Mouse (Mus musculus): ENCODE data around the gene Dusp8. TPM values are rescaled to one million over a fixed set of nuclear protein-coding genes. Genes with fewer than 3 reads are reported as not detected.

The Dusp8 gene
- total RNA-seq, 2 experiments from 2014 or later = 16.5 to 24.6 TPM

DNA sequence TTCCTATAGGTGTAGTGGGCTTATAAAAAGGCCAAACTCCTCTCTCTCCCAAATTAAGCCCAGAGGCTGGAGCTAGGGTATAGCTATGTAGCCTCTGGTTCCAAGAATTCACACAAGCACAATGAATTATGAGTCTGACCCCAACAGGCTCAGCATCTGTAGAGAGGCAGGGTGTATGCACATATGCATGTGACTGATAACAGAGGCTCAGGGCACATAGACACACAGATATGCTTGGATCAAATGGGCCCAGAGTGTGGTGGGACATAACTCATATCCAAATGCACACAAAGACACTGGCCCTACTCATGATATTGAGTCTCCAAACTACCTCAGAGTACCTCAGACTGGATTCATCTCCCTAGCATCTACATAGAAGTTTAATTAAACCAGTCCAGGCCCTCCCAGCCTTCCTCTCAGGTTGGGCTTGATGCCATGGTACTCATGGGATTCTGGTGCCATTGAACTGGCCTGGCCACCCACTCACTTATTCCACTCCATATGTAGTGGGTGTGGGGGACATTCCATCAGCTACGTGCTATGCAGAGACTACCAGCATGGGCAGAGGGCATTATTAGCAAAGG is 8.5 kb downstream of the Dusp8 start:
- intact Hi-C loops (cut with DNase I; ENCODE audit: low total_unique reads) = no loop called here
- DNase-seq = no peak

DNA sequence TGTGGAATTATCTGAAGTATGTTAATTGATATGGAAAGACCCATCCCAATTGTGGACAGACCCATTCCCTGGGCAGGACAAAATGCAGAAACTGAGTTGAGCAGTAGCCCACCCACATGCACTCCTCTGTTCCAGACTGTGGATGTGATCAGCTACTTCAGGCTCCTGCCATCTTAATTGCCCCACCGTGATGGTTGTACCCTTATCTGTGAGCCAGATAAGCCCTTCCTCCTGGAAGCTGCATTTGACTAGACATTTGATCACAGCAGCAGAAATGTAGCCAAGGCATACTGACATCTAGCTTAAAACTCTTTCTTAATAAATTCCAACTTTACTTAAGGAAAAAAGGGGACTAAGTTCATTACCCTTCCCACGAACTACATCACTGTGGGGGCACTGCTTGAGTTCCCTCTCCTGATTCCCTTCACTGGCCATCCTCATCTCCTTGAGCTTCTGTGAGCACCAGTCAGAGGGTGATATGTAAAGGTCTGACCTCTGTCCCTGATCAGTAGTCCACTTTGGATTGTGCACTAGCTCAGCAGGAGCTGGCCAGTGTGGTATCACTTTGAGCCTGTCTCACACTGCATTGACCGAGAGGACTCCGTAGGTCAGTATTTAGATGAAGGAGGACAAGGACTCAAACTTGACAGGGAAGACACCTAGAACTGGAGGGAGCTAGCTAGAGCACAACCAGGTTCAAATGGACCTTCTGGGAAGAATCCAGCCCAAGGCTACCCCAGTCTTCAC is 9.3 kb downstream of the Dusp8 start:
- no peak for DNase-seq
- intact Hi-C loops (cut with DNase I; ENCODE audit: low total_unique reads) = no loop called here

DNA sequence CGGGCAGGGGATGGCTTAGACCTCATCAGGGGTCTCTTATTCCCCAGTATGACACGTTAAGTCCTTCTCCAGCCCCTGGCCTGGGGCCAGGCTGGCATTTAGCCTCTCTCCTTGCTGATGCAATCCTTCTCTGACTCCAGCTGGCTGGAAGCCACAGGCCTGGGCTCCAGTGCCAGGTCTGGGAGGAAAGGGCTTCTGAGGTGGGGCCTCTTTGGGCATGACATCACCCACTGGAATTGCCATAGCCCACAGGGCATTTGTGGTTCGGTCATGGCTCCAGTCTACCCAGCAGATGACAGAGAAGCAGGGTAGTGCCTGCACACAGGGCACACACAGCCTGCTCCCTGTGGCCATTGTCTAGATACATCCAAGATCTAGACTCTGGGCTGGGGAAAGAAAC is 10.8 kb downstream of the Dusp8 start:
- peak; percentile 72 for DNase-seq
- intact Hi-C loops (cut with DNase I; ENCODE audit: low total_unique reads) = no loop called here

DNA sequence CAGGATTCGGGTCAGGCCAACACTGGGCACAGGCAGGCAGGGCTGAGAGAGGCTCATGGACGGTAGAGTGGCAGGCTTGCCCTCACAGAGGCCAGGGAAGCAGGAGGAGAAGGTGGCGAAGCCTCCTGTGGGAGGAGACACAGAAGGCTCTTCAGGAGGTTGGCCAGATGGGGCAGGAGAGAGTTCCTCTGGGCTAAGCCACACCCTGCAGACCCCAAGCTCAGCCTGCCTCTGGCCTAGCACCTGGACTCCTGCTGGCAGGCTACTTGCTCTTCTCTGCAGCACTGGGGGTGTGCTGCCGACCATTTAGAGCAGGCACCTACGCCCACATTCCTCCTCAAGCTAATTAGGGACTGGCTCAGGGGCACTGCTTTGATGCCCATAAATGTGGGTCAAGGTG is 11.2 kb downstream of the Dusp8 start:
- intact Hi-C loops (cut with DNase I; ENCODE audit: low total_unique reads) = no loop called here
- no peak for DNase-seq

DNA sequence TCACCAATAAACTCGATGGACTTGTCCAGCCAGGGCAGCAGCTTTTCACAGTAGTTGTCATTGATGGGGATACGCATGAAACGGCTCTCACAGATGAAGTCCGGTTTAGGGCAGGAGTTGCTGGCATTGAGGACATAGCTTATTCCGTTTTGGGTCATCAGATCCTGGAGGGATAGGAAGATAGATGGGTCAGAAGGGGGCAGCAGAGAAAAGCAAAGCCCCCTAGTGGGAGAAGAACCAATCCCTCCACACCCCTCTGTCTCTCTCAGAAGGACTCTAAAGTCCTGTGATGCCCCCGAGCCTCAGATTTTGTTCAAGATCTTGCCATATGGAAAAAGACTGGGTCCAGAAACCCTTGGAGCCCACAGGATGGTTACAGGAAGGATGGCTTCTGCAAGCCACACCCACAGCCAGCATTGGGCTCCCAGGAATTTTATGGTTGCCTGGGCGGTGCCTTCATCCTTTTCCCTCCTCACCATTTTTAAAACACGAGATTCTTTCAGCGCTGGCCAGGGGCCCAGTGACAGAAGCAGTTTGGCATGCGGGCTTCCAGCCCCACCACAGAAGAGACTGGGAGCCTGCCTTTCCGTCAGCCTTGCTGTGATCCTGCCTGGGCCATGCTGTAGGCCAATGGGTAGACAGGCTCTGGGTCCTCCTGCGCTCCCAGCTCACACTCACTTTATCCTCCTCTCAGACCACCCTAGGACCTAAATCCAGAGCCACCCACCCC is 11.9 kb downstream of the Dusp8 start:
- intact Hi-C loops (cut with DNase I; ENCODE audit: low total_unique reads) = no loop called here
- peak; percentile 60 for DNase-seq

DNA sequence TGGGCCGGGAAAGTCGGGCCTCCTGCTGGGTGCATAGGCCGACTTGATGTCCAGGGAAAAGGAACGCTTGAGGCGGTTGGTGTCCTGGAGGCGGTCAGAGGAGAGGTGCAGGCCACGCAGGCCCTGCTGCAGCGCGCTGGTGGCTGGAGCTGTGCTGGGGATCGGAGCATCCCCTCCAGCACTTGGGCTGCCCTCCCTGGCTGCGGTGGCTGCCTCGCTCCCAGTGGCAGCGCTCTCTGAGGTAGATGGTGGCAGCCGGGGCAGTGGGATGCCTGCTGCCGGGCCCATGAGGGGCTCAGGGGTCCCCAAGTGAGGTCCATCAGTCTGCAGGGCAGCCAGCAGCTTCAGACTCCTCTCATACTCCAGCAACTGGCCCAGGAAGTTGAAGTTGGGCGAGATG is 13.0 kb downstream of the Dusp8 start:
- intact Hi-C loops (cut with DNase I; ENCODE audit: low total_unique reads) = no loop called here
- no peak for DNase-seq

DNA sequence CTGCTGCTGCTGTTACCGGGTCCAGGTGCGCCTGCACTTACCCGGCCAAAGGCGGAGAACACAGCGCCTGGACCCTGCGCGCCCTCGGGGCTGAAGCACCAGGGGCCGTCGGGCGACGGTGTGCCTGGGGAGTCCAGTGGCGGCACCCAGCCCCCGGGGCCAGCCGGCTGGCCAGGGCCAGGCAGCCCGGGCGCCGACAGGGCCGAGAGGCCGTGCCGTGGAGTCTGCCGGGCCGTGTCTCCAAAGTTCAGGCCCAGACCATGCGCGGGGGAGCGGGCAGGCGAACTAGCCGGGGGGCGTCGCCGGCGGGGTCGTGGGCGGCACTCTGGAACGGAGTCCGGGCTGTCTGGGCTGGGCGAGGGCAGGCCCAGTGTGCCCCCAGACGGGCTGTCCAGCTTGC is 13.5 kb downstream of the Dusp8 start:
- no peak for DNase-seq
- intact Hi-C loops (cut with DNase I; ENCODE audit: low total_unique reads) = no loop called here

DNA sequence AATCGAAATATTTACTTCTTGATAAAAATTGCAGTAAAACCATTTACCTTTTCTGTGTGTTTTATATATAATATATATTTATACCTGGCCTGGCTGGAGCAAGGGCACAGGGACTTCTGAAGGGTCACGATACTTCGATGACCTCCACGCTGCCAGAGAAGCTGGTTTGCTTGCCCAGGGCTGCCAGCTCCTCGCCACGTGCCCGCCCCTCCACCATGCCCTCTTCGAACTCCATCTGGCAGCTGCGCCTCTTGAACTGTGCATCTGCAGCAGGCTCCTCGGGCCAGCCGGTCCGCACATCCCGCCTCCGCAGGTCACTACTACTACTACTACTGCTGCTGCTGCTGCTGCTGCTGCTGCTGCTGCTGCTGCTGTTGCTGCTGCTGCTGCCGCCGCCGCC is 13.9 kb downstream of the Dusp8 start:
- intact Hi-C loops (cut with DNase I; ENCODE audit: low total_unique reads) = no loop called here
- DNase-seq = no peak

DNA sequence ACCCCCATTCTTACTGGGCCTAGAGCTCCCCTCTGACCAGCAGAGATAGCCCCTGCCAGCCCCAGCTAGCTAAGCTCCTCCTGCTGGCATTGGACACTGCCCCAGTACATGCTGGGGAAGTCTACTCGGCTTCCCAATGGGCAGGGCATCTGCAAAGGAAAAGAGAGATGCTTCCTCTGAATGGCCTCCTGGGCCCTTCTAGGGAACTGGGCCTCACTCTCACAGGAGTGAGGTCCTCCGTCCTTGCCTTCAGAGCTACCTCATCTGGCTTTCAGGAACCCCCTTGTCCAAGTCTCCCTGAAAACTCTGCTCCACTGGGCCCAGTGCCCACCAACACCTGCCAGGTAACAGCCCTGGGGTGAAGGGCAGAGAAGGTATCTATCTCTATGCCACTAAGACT is 14.8 kb downstream of the Dusp8 start:
- DNase-seq = no peak
- intact Hi-C loops (cut with DNase I; ENCODE audit: low total_unique reads) = no loop called here

DNA sequence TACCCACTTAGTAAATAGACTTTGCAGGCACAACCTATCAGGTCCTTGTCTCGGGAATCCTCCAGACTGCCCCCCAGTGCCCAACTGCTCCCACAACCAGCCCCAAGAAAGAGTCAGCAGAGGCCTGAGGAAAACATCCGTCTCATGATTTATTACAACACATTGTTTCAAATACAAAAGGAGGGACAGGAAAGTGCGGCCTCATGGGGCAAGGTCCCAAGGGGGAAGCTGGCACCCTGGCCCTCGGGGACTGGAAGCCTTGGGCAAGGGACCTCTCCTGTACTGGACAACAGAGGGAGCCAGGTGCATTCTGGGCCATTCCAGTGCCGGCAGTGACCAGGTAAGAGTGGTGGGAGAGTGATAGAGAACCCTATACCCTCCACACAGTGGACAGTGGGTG is 16.3 kb downstream of the Dusp8 start:
- no peak for DNase-seq
- intact Hi-C loops (cut with DNase I; ENCODE audit: low total_unique reads) = no loop called here

DNA sequence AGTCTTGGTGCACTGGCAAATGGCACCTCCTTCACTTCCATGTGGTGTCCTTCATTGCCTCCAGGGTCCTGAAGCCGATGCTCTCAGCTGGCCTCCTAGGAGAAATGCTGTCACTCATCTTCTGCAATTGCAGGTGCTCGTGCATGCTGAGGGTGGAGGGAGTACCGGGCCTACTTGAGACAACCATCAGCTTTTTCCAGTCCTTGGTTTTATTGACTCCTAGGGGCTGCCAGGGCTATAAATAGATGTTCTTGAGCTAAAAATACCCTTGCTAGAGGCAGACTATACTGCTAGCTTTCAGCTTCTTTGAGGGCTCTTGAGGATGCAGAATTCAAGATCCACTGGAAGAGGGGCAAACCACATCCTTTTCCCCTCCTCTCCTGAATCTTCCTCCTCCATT is 18.5 kb downstream of the Dusp8 start:
- no peak for DNase-seq
- intact Hi-C loops (cut with DNase I; ENCODE audit: low total_unique reads) = no loop called here

DNA sequence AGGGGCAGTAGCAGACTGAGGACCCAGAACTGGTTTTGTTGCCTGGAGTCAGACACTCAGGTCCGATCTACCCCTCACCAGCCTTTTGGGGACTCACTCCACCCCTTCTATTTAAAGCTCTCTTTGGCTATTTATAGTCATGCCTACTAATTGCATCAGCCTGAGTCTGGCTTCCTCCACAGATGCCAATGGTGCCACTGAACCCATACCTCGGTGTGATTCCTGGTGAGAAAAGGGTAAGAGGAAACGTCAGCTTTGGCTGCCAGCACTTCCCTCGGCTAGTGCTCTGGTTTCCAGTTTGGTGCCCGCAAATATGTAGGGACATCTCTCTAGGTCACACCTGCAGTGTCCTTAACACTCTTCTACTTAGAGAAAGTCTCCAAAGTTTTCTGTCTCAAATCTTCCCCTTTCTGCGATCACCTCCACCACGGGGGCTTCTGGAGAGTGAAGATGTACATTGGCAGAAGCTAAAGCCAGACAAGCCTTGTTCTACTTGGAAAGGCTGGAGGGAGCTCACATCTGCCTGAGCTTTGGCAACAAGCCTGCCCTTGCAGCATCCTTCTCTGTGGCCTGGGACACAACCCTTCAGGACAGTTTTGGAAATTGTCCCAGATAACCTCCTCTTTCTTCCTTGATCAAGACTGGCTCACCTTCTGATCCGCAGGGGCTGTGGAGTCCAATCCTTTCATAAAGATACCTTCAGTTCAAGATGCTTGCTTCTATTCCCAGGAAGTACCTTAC is 21.3 kb downstream of the Dusp8 start:
- DNase-seq = no peak
- intact Hi-C loops (cut with DNase I; ENCODE audit: low total_unique reads) = no loop called here

DNA sequence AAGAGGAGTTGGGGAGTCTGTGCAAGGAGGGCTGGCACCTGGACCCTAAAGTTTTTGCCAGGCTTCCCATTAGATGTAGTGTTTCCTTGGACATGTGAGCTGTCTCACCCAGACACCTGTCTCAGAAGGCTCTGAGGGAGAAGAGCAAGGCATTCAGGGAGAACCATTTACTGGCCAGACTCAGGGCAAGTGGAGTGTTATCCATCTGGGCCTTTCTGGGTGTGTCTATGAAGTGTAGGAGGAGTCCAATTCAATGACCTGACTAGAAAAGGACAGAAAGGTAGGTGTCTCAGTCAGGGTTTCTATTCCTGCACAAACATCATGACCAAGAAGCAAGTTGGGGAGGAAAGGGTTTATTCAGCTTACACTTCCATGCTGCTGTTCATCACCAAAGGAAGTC is 23.9 kb downstream of the Dusp8 start:
- intact Hi-C loops (cut with DNase I; ENCODE audit: low total_unique reads) = loop anchor here (2.0 kb wide), 1 partner anchor 27 kb away; no protein-coding TSS in a partner anchor
- DNase-seq = no peak

DNA sequence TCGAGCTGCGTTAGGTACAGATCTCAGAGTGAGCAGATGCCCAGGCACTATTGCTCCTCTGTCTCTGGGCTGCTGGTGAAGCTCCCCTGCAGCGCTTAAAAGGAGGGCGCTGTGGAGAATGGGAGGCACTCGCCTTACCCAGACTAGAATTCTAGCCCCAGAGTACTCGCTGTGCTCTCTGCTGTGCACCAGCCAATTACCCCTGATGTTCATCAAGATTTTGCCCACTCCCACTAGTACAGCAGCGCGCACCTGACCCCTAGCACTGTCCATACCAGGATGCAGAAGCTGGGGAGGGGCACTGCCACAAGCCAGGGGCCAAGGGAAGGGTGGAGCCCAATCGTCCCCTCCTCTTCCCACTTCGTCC is 24.4 kb downstream of the Dusp8 start:
- intact Hi-C loops (cut with DNase I; ENCODE audit: low total_unique reads) = loop anchor here (2.0 kb wide), 1 partner anchor 28 kb away; no protein-coding TSS in a partner anchor

DNA sequence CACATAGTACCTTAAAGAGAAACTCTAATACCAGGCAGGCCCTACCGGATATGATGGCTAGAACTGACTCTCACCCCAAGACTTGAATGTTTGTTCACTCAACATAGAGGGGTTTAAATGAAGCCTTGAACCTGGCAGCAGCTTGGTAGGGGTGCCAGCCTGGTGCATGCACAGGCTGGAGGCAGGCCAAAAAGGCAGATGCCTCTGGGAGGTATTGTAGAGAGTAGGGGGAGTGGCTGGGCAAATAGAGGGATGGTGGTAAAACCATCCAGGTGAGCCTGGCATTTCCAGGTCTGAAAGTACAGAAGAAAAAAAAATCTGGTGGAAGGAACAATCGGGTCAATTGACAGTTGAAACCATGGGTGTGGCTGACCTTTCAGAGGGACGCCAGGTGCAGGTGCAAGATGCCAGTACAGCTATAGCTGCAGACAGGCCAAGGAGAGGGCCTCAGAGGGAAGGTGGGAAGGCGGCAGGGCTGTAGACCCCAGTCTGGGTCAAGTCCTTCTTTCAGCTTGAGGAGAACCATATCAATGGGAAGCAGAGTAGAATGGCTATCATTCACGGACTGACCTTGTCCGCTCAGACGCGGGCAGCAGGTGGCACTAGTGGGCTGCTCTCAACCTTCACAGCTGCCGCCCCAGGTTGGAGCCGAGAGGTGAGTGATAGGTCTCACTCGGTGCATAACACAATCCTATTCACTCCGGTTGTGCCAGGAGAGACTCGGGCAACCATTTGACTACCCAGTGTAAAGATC is 25.0 kb downstream of the Dusp8 start:
- peak; percentile 72 for DNase-seq
- intact Hi-C loops (cut with DNase I; ENCODE audit: low total_unique reads) = loop anchor here (2.0 kb wide), 1 partner anchor 28 kb away; no protein-coding TSS in a partner anchor

More for the DNA sequence above, 24.4 kb downstream of the Dusp8 start:
- DNase-seq = no peak

DNA sequence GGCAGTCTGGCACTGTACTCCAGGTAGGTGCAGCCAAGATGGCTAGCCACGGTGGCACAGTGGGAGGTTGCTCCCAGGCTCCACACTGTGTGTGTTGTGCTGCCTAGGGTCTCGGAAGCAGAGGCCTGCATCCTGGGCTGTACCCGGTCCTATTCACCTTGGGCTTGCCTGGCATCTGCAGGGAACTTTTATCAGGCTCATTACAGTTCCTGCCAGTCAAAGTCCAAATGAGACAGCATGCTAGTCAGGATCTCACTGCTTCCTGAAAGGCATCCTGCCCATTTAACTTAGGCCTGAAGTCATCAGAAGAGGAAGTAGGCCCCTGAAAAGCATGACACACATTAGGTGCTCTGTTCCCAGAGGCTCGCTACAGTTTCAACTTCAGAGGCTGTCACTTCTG is 27.2 kb downstream of the Dusp8 start:
- intact Hi-C loops (cut with DNase I; ENCODE audit: low total_unique reads) = no loop called here
- DNase-seq = no peak

DNA sequence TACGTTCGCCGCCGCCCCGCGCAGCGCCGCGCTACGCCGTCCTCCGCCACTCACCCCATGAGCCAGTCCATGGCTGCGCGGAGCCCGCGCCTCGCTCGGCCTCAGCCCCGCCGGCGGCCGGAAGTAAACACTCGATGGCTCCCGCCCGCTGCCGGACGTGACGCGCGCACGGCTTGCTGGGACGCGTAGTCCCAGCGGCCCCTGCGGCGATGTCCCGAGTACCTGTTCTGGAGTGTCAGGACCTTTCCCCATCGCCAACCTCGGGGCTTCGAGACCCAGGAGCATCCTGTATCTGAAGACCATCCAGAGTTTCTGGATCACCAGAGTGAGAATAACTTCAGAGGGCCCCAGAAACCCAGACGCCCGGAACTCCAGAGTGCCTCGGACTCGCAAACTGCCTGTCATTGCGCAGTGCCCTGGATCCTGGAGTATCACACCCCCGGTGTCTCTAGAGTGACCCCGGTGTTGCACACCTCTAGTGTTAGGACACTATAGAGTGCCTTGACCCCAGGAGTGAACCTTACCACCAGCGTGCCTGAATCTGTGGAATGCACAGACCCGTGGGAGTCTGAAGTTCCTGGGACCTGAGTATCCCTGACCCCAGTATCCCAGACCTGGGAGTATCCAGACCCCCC is 34.6 kb downstream of the Dusp8 start, which contains the start of gene Mob2:
Gene Mob2, minus strand, starts transcription at position 135 of the 635 bp plus-strand sequence.
- intact Hi-C loops (cut with DNase I; ENCODE audit: low total_unique reads) = no loop called here
- peak; percentile 93 for DNase-seq

DNA sequence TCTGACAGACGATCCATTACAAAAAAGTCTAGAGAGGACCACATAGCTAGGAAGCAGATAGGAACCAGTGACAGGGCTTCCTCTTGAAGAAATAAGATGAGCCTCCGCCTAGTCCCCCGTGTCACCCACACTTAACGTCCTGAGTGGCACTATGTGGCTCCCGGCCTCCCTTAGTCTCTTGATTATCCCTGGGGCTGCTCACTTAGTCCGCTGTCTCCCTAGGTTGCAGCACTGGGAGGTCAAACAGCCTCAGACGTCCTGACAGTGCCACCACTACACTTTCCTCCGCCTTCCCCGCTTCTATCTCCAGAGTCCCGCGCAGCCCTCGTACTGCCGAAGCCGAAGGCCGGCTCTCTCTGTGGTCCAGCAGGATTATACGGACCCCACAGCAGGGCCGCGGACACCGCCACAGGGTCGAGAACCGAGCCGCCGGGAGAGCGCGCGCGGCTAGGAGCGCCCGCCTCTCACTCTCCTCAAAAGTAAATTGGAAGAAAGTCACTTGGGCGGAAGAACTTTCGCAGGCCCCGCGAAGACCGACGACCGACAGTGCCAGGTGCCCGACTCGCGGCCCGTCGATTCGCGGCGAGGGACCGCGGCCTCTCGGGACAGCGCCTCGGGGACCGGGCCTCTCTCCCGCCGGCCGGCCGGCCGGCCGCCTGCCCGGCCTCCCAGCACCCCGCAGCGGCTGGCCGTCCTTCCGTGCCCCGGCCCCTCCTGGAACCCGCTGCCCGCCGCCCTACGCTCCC is 35.3 kb downstream of the Dusp8 start:
- intact Hi-C loops (cut with DNase I; ENCODE audit: low total_unique reads) = no loop called here
- no peak for DNase-seq

All from gastrocnemius, postnatal 14 days (tissue).